Mouse (Mus musculus): ENCODE data around the gene Hpcal1. TPM values are rescaled to one million over a fixed set of nuclear protein-coding genes. Genes with fewer than 3 reads are reported as not detected.

Gene Hpcal1
- polyA plus RNA-seq, 1 experiment from 2014 or later = 24.0 TPM

DNA sequence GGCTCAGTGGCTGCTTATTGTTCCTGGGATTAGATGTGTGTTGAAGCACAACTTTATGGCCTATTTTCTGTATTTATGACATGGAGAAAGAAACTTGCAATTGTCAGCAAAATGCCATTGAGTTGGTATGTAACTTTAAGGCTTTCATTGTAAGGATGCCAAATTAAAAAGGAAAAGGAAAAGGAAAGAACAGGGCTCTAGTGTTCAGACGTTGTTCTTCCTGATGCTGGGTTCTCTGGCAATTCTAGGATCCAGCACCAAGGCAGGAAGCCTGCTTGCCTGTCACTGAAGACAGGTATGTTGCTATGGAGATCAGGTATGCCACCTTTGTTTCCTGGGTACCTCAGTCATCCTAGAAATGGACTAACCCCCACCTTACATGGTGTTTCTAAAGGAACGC, 11.1 kb downstream of the Hpcal1 start:
- no peak overlapping the region for H3K9ac ChIP-seq (replicated peaks)
- no peak overlapping the region for H3K27ac ChIP-seq
- H3K9me3 ChIP-seq = no peaks in the 10 kb centered on the region; the same call in 1 of the 2 replicates
- H3K4me1 ChIP-seq (replicated peaks) = peaks cover 21% of the 10 kb centered on the region
- WGBS = 61% methylated on average over 2 of the region's 2 CpGs
- no peak overlapping the region for H3K4me3 ChIP-seq (replicated peaks)
- no peaks in the 10 kb centered on the region for H3K36me3 ChIP-seq
- H3K4me2 ChIP-seq = no peak overlapping the region
- no peaks in the 10 kb centered on the region for H3K27me3 ChIP-seq
- ATAC-seq (ENCODE audit: insufficient number of reproducible peaks, insufficient read depth, low FRiP score, low TSS enrichment, low read depth) = no peak

DNA sequence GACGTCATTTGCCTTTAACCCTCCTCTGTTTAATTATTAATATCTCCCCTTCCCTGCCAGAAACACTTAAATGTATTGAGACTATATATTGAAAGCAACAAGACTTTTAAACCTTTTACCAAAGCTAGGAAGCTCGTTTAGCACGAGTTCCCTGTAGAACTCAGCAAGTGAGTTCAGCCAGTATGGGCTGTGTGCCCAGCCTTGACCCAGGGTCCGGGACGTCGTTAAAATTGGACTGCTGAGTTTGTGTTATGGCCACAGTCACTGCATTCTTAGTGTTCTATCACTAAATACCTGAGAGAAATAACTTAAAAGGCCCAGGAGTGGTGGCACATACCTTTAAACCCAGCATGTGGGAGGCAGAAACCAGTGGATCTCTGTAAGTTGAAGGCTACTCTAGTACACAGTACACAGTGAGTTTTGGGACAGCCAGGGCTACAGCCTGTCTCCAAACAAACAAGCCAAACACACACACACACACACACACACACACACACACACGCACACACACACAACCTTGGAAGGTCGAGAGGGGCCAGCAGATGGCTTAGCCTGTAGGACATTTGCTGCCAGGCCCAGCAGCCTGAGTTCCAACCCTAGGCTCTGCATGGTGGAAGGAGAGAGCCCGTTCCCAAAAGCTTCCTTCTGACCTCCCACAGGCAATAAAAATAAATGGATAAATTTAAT, 11.7 kb downstream of the Hpcal1 start:
- Histone ChIP-seq H3K4me1 (replicated peaks) (peaks cover 21% of the 10 kb centered on the region), H3K9me3 (no peaks in the 10 kb centered on the region; the same call in 1 of the 2 replicates), H3K27ac (0 out of 2 replicates have a peak overlapping the region, but pooled peaks have one; percentile 23), H3K4me2 (no peak overlapping the region), H3K4me3 (replicated peaks) (no peak overlapping the region), H3K36me3 (no peaks in the 10 kb centered on the region), H3K9ac (replicated peaks) (no peak overlapping the region), H3K27me3 (no peaks in the 10 kb centered on the region)
- ATAC-seq (ENCODE audit: insufficient number of reproducible peaks, insufficient read depth, low FRiP score, low TSS enrichment, low read depth) = no peak
- 51% methylated on average over 9 of the region's 9 CpGs for WGBS

DNA sequence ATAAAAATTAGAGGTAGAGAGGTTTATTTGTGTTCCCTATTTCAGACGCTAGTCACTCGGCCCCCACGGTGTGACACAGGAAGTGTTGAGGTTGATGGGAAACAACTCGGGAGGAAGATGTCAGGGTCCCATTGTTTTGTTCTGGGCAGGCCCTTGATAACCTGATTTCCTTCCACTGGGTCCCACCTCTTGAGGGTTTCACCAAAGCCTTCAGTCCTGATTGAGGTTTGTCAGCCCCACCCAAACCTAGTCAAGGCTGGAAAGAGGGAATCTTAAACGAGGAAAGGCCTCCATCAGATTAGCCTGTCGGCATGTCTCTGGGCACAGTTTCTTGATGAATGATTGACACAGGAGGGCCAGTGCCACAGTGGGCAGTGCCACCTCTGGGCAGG, 12.3 kb downstream of the Hpcal1 start:
- peaks cover 21% of the 10 kb centered on the region for H3K4me1 ChIP-seq (replicated peaks)
- H3K4me2 ChIP-seq = no peak overlapping the region
- WGBS = 79% methylated on average over 6 of the region's 6 CpGs
- ATAC-seq (ENCODE audit: insufficient number of reproducible peaks, insufficient read depth, low FRiP score, low TSS enrichment, low read depth) = no peak
- H3K9me3 ChIP-seq = no peaks in the 10 kb centered on the region; the same call in 1 of the 2 replicates
- no peak overlapping the region for H3K9ac ChIP-seq (replicated peaks)
- H3K27ac ChIP-seq = no peak overlapping the region
- H3K27me3 ChIP-seq = no peaks in the 10 kb centered on the region
- no peaks in the 10 kb centered on the region for H3K36me3 ChIP-seq
- no peak overlapping the region for H3K4me3 ChIP-seq (replicated peaks)

GRCm38 (mm10) chr12:17703866-17704265, 13.2 kb downstream of the Hpcal1 start:
- ATAC-seq (ENCODE audit: insufficient number of reproducible peaks, insufficient read depth, low FRiP score, low TSS enrichment, low read depth) = no peak
- Histone ChIP-seq H3K36me3 (no peaks in the 10 kb centered on the region), H3K4me2 (no peak overlapping the region), H3K27ac (no peak overlapping the region), H3K4me1 (replicated peaks) (peaks cover 25% of the 10 kb centered on the region), H3K4me3 (replicated peaks) (no peak overlapping the region), H3K9ac (replicated peaks) (no peak overlapping the region), H3K27me3 (no peaks in the 10 kb centered on the region), H3K9me3 (no peaks in the 10 kb centered on the region; the same call in 1 of the 2 replicates)
- WGBS = 97% methylated on average over 3 of the region's 3 CpGs

- H3K9ac ChIP-seq (replicated peaks) = no peak overlapping the region
- H3K27ac ChIP-seq = no peak overlapping the region
- no peaks in the 10 kb centered on the region for H3K27me3 ChIP-seq
- H3K4me2 ChIP-seq = no peak overlapping the region
- no peaks in the 10 kb centered on the region; the same call in 1 of the 2 replicates for H3K9me3 ChIP-seq
- H3K4me1 ChIP-seq (replicated peaks) = peaks cover 40% of the 10 kb centered on the region
- H3K4me3 ChIP-seq (replicated peaks) = no peak overlapping the region
- no peak for ATAC-seq (ENCODE audit: insufficient number of reproducible peaks, insufficient read depth, low FRiP score, low TSS enrichment, low read depth)
- H3K36me3 ChIP-seq = no peaks in the 10 kb centered on the region
Observed at GRCm38 (mm10) chr12:17707472-17707871, 16.8 kb downstream of the Hpcal1 start.

GRCm38 (mm10) chr12:17709451-17709850, 18.8 kb downstream of the Hpcal1 start:
- no peaks in the 10 kb centered on the region; the same call in 1 of the 2 replicates for H3K9me3 ChIP-seq
- WGBS = 16% methylated on average over 4 of the region's 4 CpGs
- H3K36me3 ChIP-seq = no peaks in the 10 kb centered on the region
- no peak overlapping the region for H3K4me3 ChIP-seq (replicated peaks)
- no peak for ATAC-seq (ENCODE audit: insufficient number of reproducible peaks, insufficient read depth, low FRiP score, low TSS enrichment, low read depth)
- H3K9ac ChIP-seq (replicated peaks) = no peak overlapping the region
- H3K4me1 ChIP-seq (replicated peaks) = peaks cover 44% of the 10 kb centered on the region
- H3K4me2 ChIP-seq = peak overlapping the region; percentile 40; the same call in 1 of the 2 replicates
- 0 out of 2 replicates have a peak overlapping the region, but pooled peaks have one; percentile 69 for H3K27ac ChIP-seq
- no peaks in the 10 kb centered on the region; the same call in 1 of the 2 replicates for H3K27me3 ChIP-seq

DNA sequence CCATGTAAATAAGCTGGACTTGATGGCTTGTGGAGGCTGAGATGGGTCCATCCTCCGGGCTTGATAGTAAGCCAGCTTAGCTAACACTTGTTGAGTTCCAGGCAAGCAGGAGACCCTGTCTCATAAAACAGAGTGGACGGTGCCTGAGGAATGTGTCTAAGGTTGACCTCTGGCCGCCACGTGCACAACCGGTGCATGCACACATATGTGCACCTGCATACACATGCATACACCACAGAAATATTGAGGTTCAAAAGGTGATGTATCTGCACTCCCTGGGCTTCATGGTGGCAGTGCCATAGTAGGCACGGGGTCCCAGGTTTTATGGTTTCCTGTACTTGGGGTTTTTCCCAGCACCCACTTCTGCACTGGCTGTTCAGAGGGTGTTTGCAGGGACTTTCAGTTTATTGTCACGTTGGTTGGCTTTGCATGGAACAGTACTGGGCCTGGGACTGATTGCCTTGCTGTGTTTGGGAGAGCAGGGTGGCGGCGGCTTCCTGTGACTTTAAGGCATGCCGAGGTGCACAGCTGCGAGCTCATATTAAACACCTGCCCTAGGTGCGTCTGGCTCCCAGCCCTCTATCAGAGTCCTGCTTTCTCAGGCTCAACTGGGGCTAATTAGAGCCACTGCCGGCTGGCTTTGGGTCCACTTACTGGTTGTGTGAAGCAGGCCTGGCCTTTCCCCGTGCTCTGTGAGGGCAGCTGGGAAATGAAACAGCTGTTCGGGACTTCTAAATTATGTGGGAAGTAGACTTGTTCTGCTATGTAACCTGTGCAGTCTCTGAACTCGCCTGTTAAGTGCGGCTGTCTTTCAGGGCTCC, 19.5 kb downstream of the Hpcal1 start:
- 10% methylated on average over 17 of the region's 17 CpGs for WGBS
- Histone ChIP-seq H3K27ac (peak overlapping the region; percentile 69), H3K4me1 (replicated peaks) (peaks cover 44% of the 10 kb centered on the region), H3K27me3 (no peaks in the 10 kb centered on the region; the same call in 1 of the 2 replicates), H3K9ac (replicated peaks) (no peak overlapping the region), H3K9me3 (no peaks in the 10 kb centered on the region; the same call in 1 of the 2 replicates), H3K4me3 (replicated peaks) (no peak overlapping the region), H3K4me2 (peak overlapping the region; percentile 40), H3K36me3 (no peaks in the 10 kb centered on the region)
- ATAC-seq (ENCODE audit: insufficient number of reproducible peaks, insufficient read depth, low FRiP score, low TSS enrichment, low read depth) = peak; percentile 84

DNA sequence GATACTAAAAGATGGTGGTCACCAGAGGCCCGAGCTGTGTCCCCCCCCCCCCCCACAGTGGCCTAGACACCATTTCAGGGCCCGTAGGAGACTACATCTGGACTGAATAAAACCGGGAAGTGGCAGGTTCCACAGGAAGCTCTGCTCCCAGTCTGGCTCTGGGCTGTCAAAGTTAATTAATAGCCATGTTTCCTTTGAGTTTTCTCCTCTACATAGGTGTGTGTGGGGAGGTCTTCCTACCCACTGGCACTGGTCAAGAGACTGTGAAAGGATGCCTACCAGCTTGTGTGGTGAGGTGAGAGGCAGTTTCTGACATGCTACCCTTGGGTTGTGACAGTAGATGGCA, 20.1 kb downstream of the Hpcal1 start:
- Histone ChIP-seq H3K4me2 (peak overlapping the region; percentile 40), H3K9ac (replicated peaks) (no peak overlapping the region), H3K36me3 (no peaks in the 10 kb centered on the region), H3K27me3 (no peaks in the 10 kb centered on the region; the same call in 1 of the 2 replicates), H3K27ac (peak overlapping the region; percentile 69), H3K4me1 (replicated peaks) (peaks cover 44% of the 10 kb centered on the region), H3K4me3 (replicated peaks) (no peak overlapping the region), H3K9me3 (no peaks in the 10 kb centered on the region; the same call in 1 of the 2 replicates)
- 0% methylated on average over 3 of the region's 3 CpGs for WGBS
- ATAC-seq (ENCODE audit: insufficient number of reproducible peaks, insufficient read depth, low FRiP score, low TSS enrichment, low read depth) = no peak; the same call in 1 of the 2 replicates

DNA sequence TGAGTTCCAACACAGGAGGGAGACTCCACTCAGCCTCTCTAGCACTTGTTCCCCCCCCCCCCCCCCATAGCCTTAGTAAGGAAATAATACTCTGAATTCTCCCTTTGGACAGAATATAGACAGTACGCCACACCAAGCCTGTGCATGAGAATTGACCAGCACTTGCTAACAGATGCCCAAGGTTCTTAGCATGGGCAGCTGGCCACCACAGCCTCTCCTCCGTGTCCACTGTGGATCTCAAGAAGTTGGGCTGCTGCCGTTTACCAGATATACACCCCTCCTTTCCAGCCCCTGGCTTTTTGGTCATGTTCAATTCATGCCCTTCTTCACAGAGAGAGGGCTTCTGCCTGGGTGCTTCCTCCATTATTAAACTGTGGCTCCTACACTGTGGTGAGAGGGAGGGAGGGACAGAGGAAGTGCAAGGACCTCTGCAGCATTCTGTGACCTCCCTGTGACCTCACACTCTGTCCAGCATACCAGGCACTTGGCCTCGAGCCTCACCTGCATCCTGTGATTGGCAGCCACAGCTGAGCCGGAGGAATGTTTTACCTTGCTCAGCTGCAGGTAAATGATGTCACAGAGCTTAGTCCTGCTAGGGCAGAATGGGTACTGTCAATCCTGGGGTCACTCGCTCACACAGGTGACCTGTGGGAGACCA, 21.2 kb downstream of the Hpcal1 start:
- no peak overlapping the region for H3K4me3 ChIP-seq (replicated peaks)
- peaks cover 44% of the 10 kb centered on the region for H3K4me1 ChIP-seq (replicated peaks)
- H3K27ac ChIP-seq = no peak overlapping the region
- no peaks in the 10 kb centered on the region; the same call in 1 of the 2 replicates for H3K27me3 ChIP-seq
- WGBS = 55% methylated on average over 6 of the region's 6 CpGs
- H3K36me3 ChIP-seq = no peaks in the 10 kb centered on the region
- H3K4me2 ChIP-seq = no peak overlapping the region
- no peaks in the 10 kb centered on the region; the same call in 1 of the 2 replicates for H3K9me3 ChIP-seq
- H3K9ac ChIP-seq (replicated peaks) = no peak overlapping the region
- ATAC-seq (ENCODE audit: insufficient number of reproducible peaks, insufficient read depth, low FRiP score, low TSS enrichment, low read depth) = no peak

GRCm38 (mm10) chr12:17712571-17712970, 21.9 kb downstream of the Hpcal1 start:
- Histone ChIP-seq H3K4me1 (replicated peaks) (peaks cover 44% of the 10 kb centered on the region), H3K36me3 (no peaks in the 10 kb centered on the region), H3K4me3 (replicated peaks) (no peak overlapping the region), H3K27ac (no peak overlapping the region), H3K4me2 (no peak overlapping the region), H3K9ac (replicated peaks) (no peak overlapping the region), H3K9me3 (no peaks in the 10 kb centered on the region), H3K27me3 (no peaks in the 10 kb centered on the region; the same call in 1 of the 2 replicates)
- 16% methylated on average over 1 of the region's 1 CpGs for WGBS
- ATAC-seq (ENCODE audit: insufficient number of reproducible peaks, insufficient read depth, low FRiP score, low TSS enrichment, low read depth) = no peak

All from limb, embryonic 12.5 days (tissue).